Mouse (Mus musculus) G1E (cell line): ENCODE results near the gene 1700029I15Rik. TPM values are rescaled to one million over a fixed set of nuclear protein-coding genes. Genes with fewer than 3 reads are reported as not detected.

Source experiments
- ATAC-seq: 2 replicates; pipeline ENCODE4 v1.8.0; 2016; ENCODE audit warnings: mild to moderate bottlenecking; ENCODE audit not compliant: insufficient number of reproducible peaks, poor library complexity, low FRiP score, severe bottlenecking; ENCODE audit errors: extremely low read depth
- DNase-seq: peaks from one replicate; pipeline ENCODE4 v3.0.0; 2012; ENCODE audit warnings: low spot score
- H3K27me3 ChIP-seq: 2 replicates; pipeline ENCODE4 v1.6.1; 2012; ENCODE audit warnings: mild to moderate bottlenecking, low read length, inconsistent platforms; ENCODE audit not compliant: insufficient read depth
- H3K36me3 ChIP-seq: replicated peaks from 2 replicates; pipeline ENCODE3; 2012; ENCODE audit warnings: mild to moderate bottlenecking, inconsistent platforms
- H3K4me1 ChIP-seq: 2 replicates; pipeline ENCODE4 v1.6.1; 2012; ENCODE audit warnings: low read depth, low read length, inconsistent platforms, mixed read lengths; ENCODE audit not compliant: insufficient read depth
- H3K4me3 ChIP-seq: 2 replicates; pipeline ENCODE4 v1.5.1; 2012; ENCODE audit warnings: low read depth, mild to moderate bottlenecking, inconsistent platforms, low read length, moderate library complexity, mixed read lengths
- H3K9me3 ChIP-seq: replicated peaks from 2 replicates; pipeline ENCODE4 v1.6.1; 2012; ENCODE audit warnings: inconsistent platforms
- CTCF ChIP-seq: IDR thresholded peaks from 2 replicates; pipeline ENCODE4 v1.5.1; 2012; ENCODE audit warnings: low read depth, low read length, inconsistent platforms, mixed read lengths
- GATA1 ChIP-seq: IDR thresholded peaks from 2 replicates; pipeline ENCODE4 v1.6.1; 2012; ENCODE audit warnings: borderline replicate concordance, low read length, inconsistent platforms, mixed read lengths
- GATA2 ChIP-seq: IDR thresholded peaks from 2 replicates; pipeline ENCODE4 v1.6.1; 2012; ENCODE audit warnings: low read depth, low read length, inconsistent platforms, borderline replicate concordance
- POLR2AphosphoS5 ChIP-seq: IDR thresholded peaks from 2 replicates; pipeline ENCODE4 v1.6.1; 2012; ENCODE audit warnings: low read depth, low read length, inconsistent platforms; ENCODE audit not compliant: insufficient replicate concordance
- TAL1 ChIP-seq: conservative IDR thresholded peaks from 2 replicates; pipeline ENCODE4 v1.6.1; 2012; ENCODE audit warnings: low read depth, low read length, inconsistent platforms, mixed read lengths
- polyA plus RNA-seq: library from polyadenylated mRNA; stranded (reverse); fragments of >175 nt; gene quantifications from 2 replicates; pipeline ENCODE4 v1.2.3, GENCODE M21; 2012
- total RNA-seq, 2 experiments: library from RNA; stranded (forward) in 1 of 2; stranded (reverse) in 1 of 2; fragments of 200-1000 nt in 1 of 2; fragments of >200 nt in 1 of 2; fragmentation: Nextera tagmentation in 1 of 2; gene quantifications; 2 replicates each; pipeline ENCODE4 v1.2.3; 2014 to 2017

1700029I15Rik gene
- total and polyA plus RNA-seq, 3 experiments: 0.55 to 0.93 TPM; not detected in 1

GRCm38 (mm10) chr2:92435023-92435422 is 52.7 kb downstream of the 1700029I15Rik start:
- no peaks in the 10 kb centered on the region; the same call in 1 of the 2 replicates for H3K27me3 ChIP-seq
- no peak overlapping the region for H3K4me3 ChIP-seq
- H3K9me3 ChIP-seq: 0 out of 2 replicates have a peak, but pooled peaks cover 5% of the 10 kb centered on the region
- TF ChIP-seq POLR2AphosphoS5: no peak
- no peak for TF ChIP-seq GATA2
- no peak for TF ChIP-seq CTCF
- no peak for TF ChIP-seq GATA1
- TF ChIP-seq TAL1: no peak
- DNase-seq: no peak
- H3K36me3 ChIP-seq: peaks cover 20% of the 10 kb centered on the region
- ATAC-seq: no peak
- H3K4me1 ChIP-seq: peaks cover 72% of the 10 kb centered on the region

Other genes starting within 250 kb of the 1700029I15Rik start
- 6.9 and 11.8 TPM in 2 replicates for gene Pex16, start 7.9 kb upstream of the 1700029I15Rik start, total RNA-seq (2014; fragmentation: Nextera tagmentation)
- gene Pex16, start 7.9 kb upstream of the 1700029I15Rik start, total RNA-seq (2017): 13.3 and 14.9 TPM in 2 replicates
- gene Pex16, start 7.9 kb upstream of the 1700029I15Rik start, polyA plus RNA-seq: 20.6 and 22.0 TPM in 2 replicates
- gene Large2, start 7.7 kb upstream of the 1700029I15Rik start, total RNA-seq (2014; fragmentation: Nextera tagmentation): not detected in 2 replicates
- gene Large2, start 7.7 kb upstream of the 1700029I15Rik start, total RNA-seq (2017): 0.05 TPM in 1 of 2 replicates, not detected in the other
- not detected in 2 replicates for gene Large2, start 7.7 kb upstream of the 1700029I15Rik start, polyA plus RNA-seq
- not detected in 2 replicates for gene Mapk8ip1, start 18.7 kb downstream of the 1700029I15Rik start, total RNA-seq (2014; fragmentation: Nextera tagmentation)
- gene Mapk8ip1, start 18.7 kb downstream of the 1700029I15Rik start, total RNA-seq (2017): 0.17 and 0.22 TPM in 2 replicates
- 0.05 and 0.12 TPM in 2 replicates for gene Mapk8ip1, start 18.7 kb downstream of the 1700029I15Rik start, polyA plus RNA-seq
- gene Cry2, start 51.5 kb downstream of the 1700029I15Rik start, total RNA-seq (2014; fragmentation: Nextera tagmentation): 28.7 and 30.6 TPM in 2 replicates
- gene Cry2, start 51.5 kb downstream of the 1700029I15Rik start, total RNA-seq (2017): 8.2 and 13.3 TPM in 2 replicates
- 15.8 and 18.0 TPM in 2 replicates for gene Cry2, start 51.5 kb downstream of the 1700029I15Rik start, polyA plus RNA-seq
- gene Slc35c1, start 78.0 kb downstream of the 1700029I15Rik start, total RNA-seq (2014; fragmentation: Nextera tagmentation): 40.5 and 43.2 TPM in 2 replicates
- gene Slc35c1, start 78.0 kb downstream of the 1700029I15Rik start, total RNA-seq (2017): 8.9 and 11.4 TPM in 2 replicates
- gene Slc35c1, start 78.0 kb downstream of the 1700029I15Rik start, polyA plus RNA-seq: 25.1 and 31.2 TPM in 2 replicates
- gene Chst1, start 217.2 kb downstream of the 1700029I15Rik start, total RNA-seq (2014; fragmentation: Nextera tagmentation): 2.3 and 3.4 TPM in 2 replicates
- gene Chst1, start 217.2 kb downstream of the 1700029I15Rik start, total RNA-seq (2017): 4.4 and 4.5 TPM in 2 replicates
- gene Chst1, start 217.2 kb downstream of the 1700029I15Rik start, polyA plus RNA-seq: 0.47 and 0.57 TPM in 2 replicates